Mouse (Mus musculus) T-helper 17 cell (primary cell): ENCODE measurements at regions not wholly inside any gene's neighbourhood (a gene's known extent, or its start where the extent isn't known, plus 50 kb on each side); places are given as distances from the start of the nearest gene placed in this dataset.

Experiments used
- in situ Hi-C, 2 experiments: fragments of 300-600 bp; cut with MboI, MseI; formaldehyde crosslinking; loops; 1 replicate in 1 of 2; 2 replicates in 1 of 2; pipeline ENCODE4 v1.15.1; 2025; ENCODE audit warnings: high pct_unique_total_duplicates in 2 of 2

- in situ Hi-C loops: loop anchor here in 1 of 2 experiments (25.0 kb wide), 1 partner anchor 961 kb away; no protein-coding TSS in a partner anchor
Measured at GRCm38 (mm10) chrX:53976273-53977135, 179.0 kb upstream of the Xlr start.

DNA sequence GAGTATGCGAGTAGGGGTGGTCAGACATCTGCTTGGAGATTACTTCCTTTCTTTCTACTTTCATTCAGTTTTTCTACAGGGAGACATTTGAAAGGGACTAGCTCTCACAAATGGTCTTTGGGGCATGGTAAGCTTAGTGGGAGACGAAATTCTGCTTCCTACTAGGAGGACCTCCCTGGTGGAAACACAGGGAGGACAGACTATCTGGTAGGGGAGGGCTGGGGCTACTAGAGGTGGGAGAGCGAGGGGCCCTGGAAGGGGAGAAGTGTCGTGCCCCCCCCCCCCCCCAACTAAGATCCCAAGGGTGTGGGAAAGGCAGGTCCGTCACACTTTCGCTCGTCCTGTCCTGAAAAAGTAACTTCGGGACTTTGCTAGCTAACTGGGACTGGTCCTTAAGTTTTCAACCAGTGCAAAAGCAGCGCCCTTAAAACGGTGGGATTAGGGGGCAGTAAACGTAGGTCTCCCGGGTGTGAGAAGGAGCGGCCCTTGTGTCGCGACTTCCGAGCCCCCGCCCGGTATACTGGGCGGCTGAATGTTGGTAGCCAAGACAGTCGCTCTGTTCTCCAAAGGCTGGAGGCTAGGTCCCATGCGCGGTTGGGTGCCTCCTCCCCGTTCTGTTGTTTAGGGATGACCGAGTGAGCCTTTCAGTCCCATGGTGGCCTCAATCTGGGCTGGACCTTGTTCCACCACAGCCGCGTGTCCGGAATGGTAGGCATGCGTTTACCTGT lies 178.2 kb upstream of the Xlr start:
- in situ Hi-C loops: loop anchor here in 1 of 2 experiments (25.0 kb wide), 1 partner anchor 962 kb away; no protein-coding TSS in a partner anchor

DNA sequence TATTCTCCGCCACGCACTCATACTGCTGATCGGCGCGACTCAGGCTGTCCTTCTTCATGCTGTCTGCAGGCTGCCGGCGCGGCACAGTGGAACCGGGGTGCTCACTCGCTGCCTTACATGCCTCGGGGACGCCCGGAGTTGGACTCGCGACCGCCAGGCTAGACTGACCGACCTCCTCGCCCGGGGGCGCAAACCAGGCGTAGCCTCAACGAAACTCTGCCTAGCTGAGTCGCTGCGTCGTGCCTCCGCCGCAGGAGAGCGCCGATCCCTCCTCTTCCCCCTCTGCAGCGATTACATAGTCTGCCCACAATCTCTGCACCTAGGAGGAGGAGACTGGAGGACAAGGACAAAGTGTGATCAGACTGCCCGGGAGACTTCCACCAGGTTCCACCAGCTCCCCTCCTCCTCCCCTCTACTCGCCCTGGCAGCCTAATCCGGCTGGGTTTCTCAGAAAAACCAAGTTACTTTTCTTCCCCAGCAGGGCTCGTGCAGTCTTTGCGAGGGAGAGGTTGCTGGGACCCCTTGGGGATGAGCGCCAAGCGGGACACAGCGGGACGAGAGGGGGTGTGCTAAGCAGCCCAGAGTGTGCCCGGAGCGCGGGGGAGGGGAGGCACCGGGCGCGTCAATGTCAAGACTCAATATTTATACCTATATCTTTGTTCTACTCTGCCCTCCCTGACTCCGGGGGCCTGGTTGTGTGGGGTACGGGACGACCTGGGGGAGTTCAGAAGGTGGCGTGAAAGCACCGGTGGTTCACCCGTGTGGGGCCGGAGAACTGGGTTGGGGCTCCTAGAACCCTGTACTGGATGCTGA lies 177.4 kb upstream of the Xlr start:
- in situ Hi-C loops: loop anchor here in 1 of 2 experiments (25.0 kb wide), 1 partner anchor 962 kb away; no protein-coding TSS in a partner anchor
